Mouse (Mus musculus): ENCODE data around the gene Vav2.

DNA sequence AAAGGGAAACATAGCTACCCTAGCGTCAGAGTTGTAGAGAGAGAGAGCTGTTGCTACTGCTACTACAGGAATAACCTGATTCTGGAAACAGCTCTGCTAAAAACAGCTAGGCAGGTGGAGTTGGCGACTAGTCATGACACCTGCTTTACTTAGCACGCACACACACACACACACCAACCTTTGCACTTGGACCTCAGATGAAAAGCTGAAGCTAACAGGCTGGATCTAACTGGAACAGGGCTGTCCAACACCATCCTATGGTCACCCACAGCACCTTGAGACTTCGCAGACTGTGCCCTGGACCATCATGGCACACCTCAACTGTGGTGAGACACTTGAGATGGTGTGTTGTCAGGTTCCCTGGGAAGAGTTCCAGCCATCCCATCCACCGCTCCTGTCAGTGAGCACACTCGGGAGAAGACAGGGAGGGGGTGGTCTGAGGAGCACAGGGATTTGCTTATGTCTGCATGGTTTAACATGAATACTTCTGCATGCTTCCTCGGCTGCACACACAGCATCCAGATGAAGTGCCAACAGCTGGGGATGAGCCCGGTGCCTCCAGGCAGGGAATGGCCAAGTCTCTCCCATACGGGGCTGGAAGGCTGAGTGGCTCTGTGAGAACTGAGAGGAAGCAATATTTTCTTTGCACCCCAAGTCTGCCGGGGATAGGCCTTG is 32.5 kb downstream of the Vav2 start:
- TF ChIP-seq CTCF (IDR thresholded peaks at IDR 0.05; ENCODE audit: control insufficient read depth, insufficient read depth, insufficient read length) (no peak), MAX (IDR thresholded peaks at IDR 0.05) (no peak)
